Mouse (Mus musculus): ENCODE results near the gene Fbxo2. TPM values are rescaled to one million over a fixed set of nuclear protein-coding genes. Genes with fewer than 3 reads are reported as not detected.

Fbxo2 gene
- total and polyA plus RNA-seq, 3 experiments = 0.30 to 5.9 TPM; not detected in 1

DNA sequence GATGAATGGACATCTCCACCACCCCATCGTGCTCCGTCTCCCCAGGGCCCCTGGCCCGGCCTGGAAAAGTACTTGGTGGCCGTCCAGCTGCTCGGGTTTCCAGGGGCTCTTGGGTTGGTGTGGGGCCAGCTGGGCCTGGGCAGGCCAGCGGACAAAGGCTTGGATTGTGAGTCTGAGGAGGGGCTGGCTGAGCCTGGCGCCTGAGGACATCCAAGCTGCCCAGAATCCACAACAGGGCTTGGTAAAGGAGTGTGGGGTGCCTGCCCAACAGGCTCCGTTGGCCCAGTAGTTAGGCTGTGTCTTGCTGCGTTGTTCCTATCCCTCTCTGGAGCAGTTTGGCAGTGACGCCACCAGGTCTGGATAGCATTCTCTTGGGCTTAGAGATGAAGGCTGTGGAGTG lies 6.0 kb downstream of the Fbxo2 start:
- peaks cover 2 to 4% of the 10 kb centered on the region in 2 experiments; a peak in 2 of 4 replicates for H3K4me1 ChIP-seq (ENCODE audit: control insufficient read depth in 1 of 2, insufficient read depth in 2 of 2)
- H3K79me2 ChIP-seq (replicated peaks; ENCODE audit: control insufficient read depth, extremely low read depth, insufficient read depth, poor library complexity, severe bottlenecking) = no peaks in the 10 kb centered on the region
- H3K27me3 ChIP-seq (replicated peaks) = peaks cover 76% of the 10 kb centered on the region
- no peak overlapping the region for H3K9ac ChIP-seq (ENCODE audit: insufficient read depth, low read depth)
- H3K4me3 ChIP-seq (replicated peaks in 1 of 3; ENCODE audit: low read depth in 2 of 3, low read length in 2 of 3, poor library complexity in 1 of 3) = no peak overlapping the region
- TF ChIP-seq ETS1 (conservative IDR thresholded peaks at IDR 0.05; ENCODE audit: low read depth, low read length) (no peak), BHLHE40 (IDR thresholded peaks at IDR 0.05; ENCODE audit: low read depth, low read length) (no peak), E2F4 (IDR thresholded peaks at IDR 0.05; ENCODE audit: insufficient replicate concordance, low read depth, low read length) (no peak), CTCF (conservative IDR thresholded peaks at IDR 0.05 in 1 of 2, IDR thresholded peaks at IDR 0.05 in 1 of 2; ENCODE audit: low read depth in 2 of 2, low read length in 2 of 2) (no peak), GABPA (IDR thresholded peaks at IDR 0.05; ENCODE audit: insufficient replicate concordance, low read depth, low read length) (no peak)
- H3K4me2 ChIP-seq (ENCODE audit: insufficient read depth, low read depth, poor library complexity, severe bottlenecking) = no peak overlapping the region
- H3K27ac ChIP-seq (ENCODE audit: insufficient read depth, low read depth) = no peak overlapping the region
- no peaks in the 10 kb centered on the region for H3K9me3 ChIP-seq (replicated peaks; ENCODE audit: low read length)
- in situ Hi-C loops (cut with MboI; ENCODE audit: low pct_ligation_motif_present, low pct_unique_long_range_greater_than_20kb, low sequenced_read_pairs) = loop anchor here (25.0 kb wide), 1 partner anchor 446 kb away; the partner anchor contains the start of gene Masp2
- dilution Hi-C loops (cut with MboI; ENCODE audit: extremely low pct_ligation_motif_present, extremely low pct_unique_long_range_greater_than_20kb, low sequenced_read_pairs) = no loop called here
- no peaks in the 10 kb centered on the region for H3K36me3 ChIP-seq (replicated peaks in 1 of 2; ENCODE audit: control insufficient read depth in 1 of 2, insufficient read depth in 1 of 2, low read length in 1 of 2)
- no peak for DNase-seq (ENCODE audit: extremely low read depth)

DNA sequence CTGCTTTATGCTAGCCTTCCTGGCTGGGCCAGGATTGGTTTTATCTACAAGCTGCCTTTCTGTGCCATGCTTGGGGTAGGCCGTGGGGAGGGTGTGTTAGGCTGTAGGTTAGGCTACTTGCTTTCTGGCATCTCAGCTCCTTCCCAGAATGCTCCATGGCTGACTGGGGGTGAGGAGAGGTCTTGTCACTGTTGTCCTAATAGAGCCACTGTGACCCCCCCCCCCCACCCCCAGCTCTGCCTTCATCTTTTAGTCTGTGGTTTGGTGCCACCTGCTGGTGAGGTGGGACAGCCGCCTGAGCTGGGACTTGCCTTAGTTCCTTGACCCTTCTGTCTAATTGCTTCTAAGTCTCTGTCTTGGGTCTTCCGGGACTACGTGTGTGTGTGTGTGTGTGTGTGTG lies 6.6 kb downstream of the Fbxo2 start:
- Histone ChIP-seq H3K4me3 (replicated peaks in 1 of 3; ENCODE audit: low read depth in 2 of 3, low read length in 2 of 3, poor library complexity in 1 of 3) (no peak overlapping the region), H3K9ac (ENCODE audit: insufficient read depth, low read depth) (no peak overlapping the region), H3K9me3 (replicated peaks; ENCODE audit: low read length) (no peaks in the 10 kb centered on the region), H3K27me3 (replicated peaks) (peaks cover 76% of the 10 kb centered on the region), H3K79me2 (replicated peaks; ENCODE audit: control insufficient read depth, extremely low read depth, insufficient read depth, poor library complexity, severe bottlenecking) (no peaks in the 10 kb centered on the region), H3K4me2 (ENCODE audit: insufficient read depth, low read depth, poor library complexity, severe bottlenecking) (no peak overlapping the region), H3K4me1 (ENCODE audit: control insufficient read depth in 1 of 2, insufficient read depth in 2 of 2) (peaks cover 2 to 4% of the 10 kb centered on the region in 2 experiments; a peak in 2 of 4 replicates), H3K36me3 (replicated peaks in 1 of 2; ENCODE audit: control insufficient read depth in 1 of 2, insufficient read depth in 1 of 2, low read length in 1 of 2) (no peaks in the 10 kb centered on the region), H3K27ac (ENCODE audit: insufficient read depth, low read depth) (no peak overlapping the region)
- peak; percentile 41 for DNase-seq (ENCODE audit: extremely low read depth)
- in situ Hi-C loops (cut with MboI; ENCODE audit: low pct_ligation_motif_present, low pct_unique_long_range_greater_than_20kb, low sequenced_read_pairs) (loop anchor here (25.0 kb wide), 1 partner anchor 445 kb away; the partner anchor contains the start of gene Masp2), dilution Hi-C loops (cut with MboI; ENCODE audit: extremely low pct_ligation_motif_present, extremely low pct_unique_long_range_greater_than_20kb, low sequenced_read_pairs) (no loop called here)
- TF ChIP-seq MAX (IDR thresholded peaks at IDR 0.05; ENCODE audit: low read length) (no peak), SMC3 (IDR thresholded peaks at IDR 0.05; ENCODE audit: low read depth, low read length) (peak; percentile 61), CTCF (conservative IDR thresholded peaks at IDR 0.05 in 1 of 2, IDR thresholded peaks at IDR 0.05 in 1 of 2; ENCODE audit: low read depth in 2 of 2, low read length in 2 of 2) (peak in 1 of 2 experiments; percentile 78; a peak in 3 of 4 replicates), TBP (conservative IDR thresholded peaks at IDR 0.05; ENCODE audit: low read depth, low read length) (no peak), RAD21 (IDR thresholded peaks at IDR 0.05; ENCODE audit: low read depth, low read length) (peak; percentile 56)

DNA sequence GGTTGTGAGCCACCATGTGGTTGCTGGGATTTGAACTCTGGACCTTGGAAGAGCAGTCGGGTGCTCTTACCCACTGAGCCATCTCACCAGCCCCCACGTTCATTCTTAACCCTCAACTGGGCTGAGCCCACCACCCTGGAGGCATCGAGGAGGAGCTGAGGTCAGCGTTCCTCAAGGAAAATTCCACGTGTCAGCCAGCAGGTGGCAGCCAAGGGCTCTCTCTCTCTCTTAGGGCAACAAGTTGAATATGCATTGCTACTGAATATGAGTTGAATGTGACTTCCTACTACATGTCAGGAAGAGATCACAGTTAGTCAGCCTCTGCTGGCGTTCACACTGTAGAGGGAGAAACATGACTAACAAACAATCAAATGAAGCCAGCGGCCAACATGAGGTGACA lies 7.9 kb downstream of the Fbxo2 start:
- Histone ChIP-seq H3K4me3 (replicated peaks in 1 of 3; ENCODE audit: low read depth in 2 of 3, low read length in 2 of 3, poor library complexity in 1 of 3) (no peak overlapping the region), H3K27me3 (replicated peaks) (peaks cover 77% of the 10 kb centered on the region), H3K4me1 (ENCODE audit: control insufficient read depth in 1 of 2, insufficient read depth in 2 of 2) (peaks cover 2 to 4% of the 10 kb centered on the region in 2 experiments; a peak in 2 of 4 replicates), H3K36me3 (replicated peaks in 1 of 2; ENCODE audit: control insufficient read depth in 1 of 2, insufficient read depth in 1 of 2, low read length in 1 of 2) (no peaks in the 10 kb centered on the region), H3K4me2 (ENCODE audit: insufficient read depth, low read depth, poor library complexity, severe bottlenecking) (no peak overlapping the region), H3K79me2 (replicated peaks; ENCODE audit: control insufficient read depth, extremely low read depth, insufficient read depth, poor library complexity, severe bottlenecking) (no peaks in the 10 kb centered on the region), H3K9ac (ENCODE audit: insufficient read depth, low read depth) (no peak overlapping the region), H3K9me3 (replicated peaks; ENCODE audit: low read length) (no peaks in the 10 kb centered on the region), H3K27ac (ENCODE audit: insufficient read depth, low read depth) (no peak overlapping the region)
- peak; percentile 73 for DNase-seq (ENCODE audit: extremely low read depth)
- in situ Hi-C loops (cut with MboI; ENCODE audit: low pct_ligation_motif_present, low pct_unique_long_range_greater_than_20kb, low sequenced_read_pairs) = loop anchor here (25.0 kb wide), 1 partner anchor 444 kb away; the partner anchor contains the start of gene Masp2
- dilution Hi-C loops (cut with MboI; ENCODE audit: extremely low pct_ligation_motif_present, extremely low pct_unique_long_range_greater_than_20kb, low sequenced_read_pairs) = no loop called here
- TF ChIP-seq MYC (IDR thresholded peaks at IDR 0.05; ENCODE audit: low read depth, low read length) = peak; percentile 62; the same call in 1 of the 2 replicates
- no peak for TF ChIP-seq MXI1 (IDR thresholded peaks at IDR 0.05; ENCODE audit: low read depth, low read length)
- peak; percentile 37; the same call in 1 of the 2 replicates for TF ChIP-seq NELFE (IDR thresholded peaks at IDR 0.05; ENCODE audit: low read depth, low read length)
- TF ChIP-seq MEF2A (IDR thresholded peaks at IDR 0.05; ENCODE audit: borderline replicate concordance, low read depth, low read length) = no peak
- TF ChIP-seq RAD21 (IDR thresholded peaks at IDR 0.05; ENCODE audit: low read depth, low read length) = peak; percentile 52
- TF ChIP-seq SMC3 (IDR thresholded peaks at IDR 0.05; ENCODE audit: low read depth, low read length) = peak; percentile 56
- peak; percentile 73 to 80; a peak in 3 of 4 replicates for TF ChIP-seq CTCF (conservative IDR thresholded peaks at IDR 0.05 in 1 of 2, IDR thresholded peaks at IDR 0.05 in 1 of 2; ENCODE audit: low read depth in 2 of 2, low read length in 2 of 2)
- peak; percentile 79 for TF ChIP-seq MAFK (IDR thresholded peaks at IDR 0.05; ENCODE audit: insufficient replicate concordance, low read length)
- peak; percentile 89 for TF ChIP-seq MAX (IDR thresholded peaks at IDR 0.05; ENCODE audit: low read length)
